Mouse (Mus musculus): ENCODE data around the gene Kctd20. TPM values are rescaled to one million over a fixed set of nuclear protein-coding genes. Genes with fewer than 3 reads are reported as not detected.

The Kctd20 gene
- polyA plus RNA-seq, 1 experiment from 2014 or later = 93.9 TPM

DNA sequence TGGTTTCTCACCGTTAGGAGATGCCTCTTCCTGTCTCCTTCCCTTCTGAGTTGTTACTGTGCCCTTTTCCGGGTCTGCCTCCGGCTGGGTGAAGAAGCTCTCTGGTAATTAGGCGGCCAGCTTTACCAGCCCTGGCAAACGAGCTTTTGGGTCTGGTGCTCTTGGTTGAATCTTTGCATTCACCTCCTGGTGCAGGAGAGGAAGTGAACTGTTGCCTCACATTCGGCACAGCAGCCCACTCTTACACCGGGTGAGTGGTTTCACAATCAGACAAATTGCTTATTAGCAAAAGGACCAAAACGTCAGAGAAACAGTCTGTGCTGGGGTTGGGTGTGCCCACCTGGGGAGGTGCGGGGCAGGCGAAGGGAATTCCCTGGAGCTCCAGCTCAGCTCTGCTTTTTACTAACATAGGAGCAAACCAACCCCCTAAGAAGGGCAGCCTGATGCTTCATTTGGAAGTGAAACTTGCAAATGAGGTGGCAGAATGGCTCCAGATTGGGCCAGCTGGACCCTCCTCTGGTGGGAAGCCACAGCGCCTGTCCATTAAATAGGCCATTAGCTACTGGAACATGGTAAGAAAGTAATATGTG lies 15.4 kb downstream of the Kctd20 start:
- ATAC-seq (replicated peaks) = no peak
- WGBS = 86% methylated on average over 11 of the region's 11 CpGs
- Histone ChIP-seq H3K27me3 (replicated peaks) (no peaks in the 10 kb centered on the region), H3K4me1 (no peaks in the 10 kb centered on the region), H3K9me3 (no peaks in the 10 kb centered on the region), H3K4me2 (no peak overlapping the region), H3K27ac (no peak overlapping the region), H3K36me3 (replicated peaks) (peaks cover 68% of the 10 kb centered on the region), H3K9ac (no peak overlapping the region), H3K4me3 (no peak overlapping the region)

DNA sequence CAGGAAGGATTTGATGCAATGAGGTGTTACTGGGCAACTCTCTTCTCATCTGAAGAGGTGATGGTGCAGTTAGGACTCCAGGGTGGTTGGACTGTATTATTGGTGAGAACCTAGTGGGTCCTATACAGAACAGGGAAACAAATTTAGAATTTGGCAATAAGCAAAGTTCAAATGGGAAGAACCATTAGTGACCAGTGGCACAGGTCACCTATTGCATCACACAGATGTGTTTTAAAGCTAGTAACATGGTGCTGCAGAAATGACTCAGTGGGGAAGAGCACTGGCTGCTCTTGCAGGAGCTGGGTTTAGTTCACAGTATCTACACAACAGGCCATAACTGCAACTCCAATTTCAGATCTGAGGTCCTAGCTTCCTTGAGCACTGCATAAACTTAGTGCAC lies 18.4 kb downstream of the Kctd20 start:
- ATAC-seq (replicated peaks) = no peak
- H3K36me3 ChIP-seq (replicated peaks) = peaks cover 77% of the 10 kb centered on the region

DNA sequence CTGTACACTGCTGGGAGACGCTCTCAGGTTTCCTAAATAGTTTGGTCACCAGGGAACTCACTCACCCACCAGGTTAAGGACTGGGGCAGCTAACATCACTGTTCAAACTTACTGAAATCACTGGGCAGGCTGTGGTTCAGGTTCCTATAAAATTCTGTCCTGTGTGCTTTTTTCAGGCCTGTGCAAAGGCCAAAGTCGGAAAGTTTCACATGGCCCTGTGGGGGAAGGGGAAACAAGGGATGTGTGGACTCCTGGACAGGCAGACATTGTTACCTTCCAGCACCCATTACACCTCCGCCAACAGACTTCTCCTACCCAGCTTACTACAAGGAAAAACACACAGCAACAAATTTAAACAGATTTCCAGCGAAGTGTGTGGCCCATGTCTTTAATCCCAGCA lies 27.3 kb downstream of the Kctd20 start:
- H3K4me3 ChIP-seq = no peak overlapping the region
- no peaks in the 10 kb centered on the region for H3K9me3 ChIP-seq
- peaks cover 57% of the 10 kb centered on the region for H3K36me3 ChIP-seq (replicated peaks)
- WGBS = 91% methylated on average over 4 of the region's 4 CpGs
- no peak overlapping the region for H3K4me2 ChIP-seq
- no peaks in the 10 kb centered on the region for H3K4me1 ChIP-seq
- ATAC-seq (replicated peaks) = no peak
- H3K27ac ChIP-seq = no peak overlapping the region
- H3K9ac ChIP-seq = no peak overlapping the region
- no peaks in the 10 kb centered on the region for H3K27me3 ChIP-seq (replicated peaks)

More for the DNA sequence above, 18.4 kb downstream of the Kctd20 start:
- no peak overlapping the region for H3K4me3 ChIP-seq
- no peaks in the 10 kb centered on the region for H3K9me3 ChIP-seq
- H3K9ac ChIP-seq = no peak overlapping the region
- H3K4me2 ChIP-seq = no peak overlapping the region
- H3K4me1 ChIP-seq = no peaks in the 10 kb centered on the region
- H3K27me3 ChIP-seq (replicated peaks) = no peaks in the 10 kb centered on the region
- no peak overlapping the region for H3K27ac ChIP-seq

DNA sequence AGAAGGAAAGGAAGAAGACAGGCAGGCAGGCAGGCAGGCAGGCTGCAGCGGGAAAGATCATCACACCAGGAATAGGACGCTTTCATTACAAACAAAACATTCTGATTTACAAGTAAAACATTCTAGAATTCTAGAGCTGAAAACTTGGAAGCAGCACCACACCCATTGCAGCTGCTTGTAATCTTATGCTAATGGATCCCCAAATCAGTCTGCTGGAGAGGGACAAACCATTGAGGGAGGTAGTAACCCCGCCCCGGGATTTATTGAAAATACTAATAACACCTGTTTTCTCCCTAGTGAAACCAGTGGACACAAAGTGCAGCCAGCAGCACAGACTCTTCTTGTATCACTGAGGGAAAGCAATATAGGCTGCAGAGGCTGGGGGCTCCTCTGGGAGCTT lies 29.3 kb downstream of the Kctd20 start:
- no peaks in the 10 kb centered on the region for H3K9me3 ChIP-seq
- no peaks in the 10 kb centered on the region for H3K4me1 ChIP-seq
- H3K4me2 ChIP-seq = no peak overlapping the region
- H3K4me3 ChIP-seq = no peak overlapping the region
- 75% methylated on average over 4 of the region's 4 CpGs for WGBS
- peaks cover 58% of the 10 kb centered on the region for H3K36me3 ChIP-seq (replicated peaks)
- H3K27ac ChIP-seq = no peak overlapping the region
- no peaks in the 10 kb centered on the region for H3K27me3 ChIP-seq (replicated peaks)
- no peak for ATAC-seq (replicated peaks)
- H3K9ac ChIP-seq = no peak overlapping the region

DNA sequence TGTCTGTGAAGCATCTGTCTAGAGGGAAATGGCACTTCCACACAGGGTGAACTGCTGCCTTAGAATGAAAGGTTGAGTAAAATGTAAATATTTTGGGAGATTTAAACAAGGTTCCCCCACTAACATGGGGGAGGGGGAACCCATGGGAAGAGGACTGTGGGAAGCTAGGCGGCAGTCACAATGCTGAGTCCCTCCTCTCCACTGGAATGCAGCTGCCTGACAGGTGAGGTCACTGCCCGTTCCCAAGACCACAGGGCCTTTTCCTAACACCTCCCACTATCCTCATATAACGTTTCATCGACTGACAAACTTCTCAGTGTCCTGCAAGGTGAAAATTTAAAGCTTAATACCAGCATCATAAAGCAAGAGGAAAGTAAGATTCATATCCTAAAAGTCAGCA lies 30.8 kb downstream of the Kctd20 start:
- ATAC-seq (replicated peaks) = no peak
- no peak overlapping the region for H3K27ac ChIP-seq
- no peaks in the 10 kb centered on the region for H3K4me1 ChIP-seq
- H3K9me3 ChIP-seq = no peaks in the 10 kb centered on the region
- H3K4me2 ChIP-seq = no peak overlapping the region
- no peak overlapping the region for H3K4me3 ChIP-seq
- 60% methylated on average over 4 of the region's 4 CpGs for WGBS
- no peak overlapping the region for H3K9ac ChIP-seq
- H3K36me3 ChIP-seq (replicated peaks) = peaks cover 64% of the 10 kb centered on the region
- no peaks in the 10 kb centered on the region for H3K27me3 ChIP-seq (replicated peaks)

DNA sequence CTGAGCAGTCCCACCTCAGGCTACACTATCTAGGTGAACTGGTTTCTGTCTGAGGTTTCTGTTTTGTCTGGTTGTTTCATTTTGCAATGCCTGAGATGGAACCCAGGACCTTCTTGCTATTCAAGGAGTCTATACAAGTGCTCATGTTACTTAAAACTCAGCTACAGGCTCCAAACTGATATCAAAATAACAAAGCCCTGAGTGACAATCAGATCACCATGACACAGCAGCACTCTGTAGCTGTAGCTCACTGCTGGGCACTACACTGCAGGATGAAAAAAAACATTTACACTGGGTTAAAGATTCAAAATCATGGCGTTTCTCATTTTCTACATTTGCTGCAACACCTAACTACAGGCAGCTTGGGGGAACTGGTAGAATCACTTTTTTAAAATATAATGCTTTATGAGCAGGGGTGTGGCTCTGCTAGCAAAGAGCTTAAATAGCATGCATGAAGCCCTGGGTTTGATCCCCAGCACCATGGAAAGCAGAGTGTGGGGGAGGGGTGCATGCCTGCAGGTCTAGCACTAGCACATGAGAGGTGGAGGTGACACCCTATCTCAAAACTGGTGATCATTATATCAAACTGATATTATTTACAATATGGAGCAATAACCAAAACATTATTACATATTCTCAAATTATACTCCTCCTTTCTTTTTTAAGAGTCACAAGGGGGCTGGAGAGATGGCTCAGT lies 33.1 kb downstream of the Kctd20 start:
- no peaks in the 10 kb centered on the region for H3K9me3 ChIP-seq
- peaks cover 65% of the 10 kb centered on the region for H3K36me3 ChIP-seq (replicated peaks)

DNA sequence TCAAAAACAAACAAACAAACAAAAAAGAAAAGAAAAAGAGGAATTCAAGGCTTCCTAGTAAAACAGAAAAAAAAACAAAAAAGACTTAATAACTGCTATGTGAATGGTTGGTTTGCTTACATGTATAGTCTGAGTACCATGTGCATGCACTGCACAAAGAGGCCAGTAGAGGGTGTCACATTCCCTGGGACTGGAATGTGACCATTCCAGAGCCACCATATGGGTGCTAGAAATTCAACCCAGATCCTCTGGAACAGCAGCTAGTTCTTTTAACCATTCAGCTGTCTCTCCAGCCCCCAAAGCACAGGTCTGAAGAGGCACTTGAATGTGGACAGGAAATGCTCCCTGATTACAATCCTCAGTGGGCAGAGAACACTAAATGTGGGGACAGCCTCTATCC lies 35.1 kb downstream of the Kctd20 start:
- no peak overlapping the region for H3K9ac ChIP-seq
- no peak overlapping the region for H3K4me2 ChIP-seq
- ATAC-seq (replicated peaks) = no peak
- H3K27me3 ChIP-seq (replicated peaks) = no peaks in the 10 kb centered on the region
- H3K36me3 ChIP-seq (replicated peaks) = peaks cover 68% of the 10 kb centered on the region
- H3K4me1 ChIP-seq = no peaks in the 10 kb centered on the region
- H3K27ac ChIP-seq = no peak overlapping the region
- H3K4me3 ChIP-seq = no peak overlapping the region
- no peaks in the 10 kb centered on the region for H3K9me3 ChIP-seq

More for the DNA sequence above, 33.1 kb downstream of the Kctd20 start:
- no peak overlapping the region for H3K4me2 ChIP-seq
- no peak overlapping the region for H3K4me3 ChIP-seq
- no peak overlapping the region for H3K27ac ChIP-seq
- 91% methylated on average over 1 of the region's 1 CpGs for WGBS
- H3K4me1 ChIP-seq = no peaks in the 10 kb centered on the region
- ATAC-seq (replicated peaks) = no peak
- H3K27me3 ChIP-seq (replicated peaks) = no peaks in the 10 kb centered on the region
- H3K9ac ChIP-seq = no peak overlapping the region

DNA sequence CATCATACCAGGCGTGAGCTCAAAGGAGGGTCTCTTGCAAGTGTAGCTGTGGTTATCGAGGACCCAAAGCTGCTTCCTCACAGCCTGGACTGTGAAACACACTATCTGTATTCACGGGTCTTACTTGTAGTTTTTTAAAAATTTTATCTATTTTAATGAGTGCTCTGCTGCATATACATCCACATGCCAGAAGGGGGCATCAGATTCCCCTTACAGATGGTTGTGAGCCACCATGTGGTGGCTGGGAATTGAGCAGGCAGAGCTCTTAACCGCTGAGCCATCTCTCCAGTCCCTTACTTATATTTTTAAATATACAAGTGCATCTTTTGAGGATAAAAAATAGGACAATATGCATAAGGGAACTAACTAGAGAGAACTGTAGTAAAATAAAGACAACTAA lies 36.0 kb downstream of the Kctd20 start:
- ATAC-seq (replicated peaks) = no peak
- Histone ChIP-seq H3K27ac (no peak overlapping the region), H3K9me3 (no peaks in the 10 kb centered on the region), H3K36me3 (replicated peaks) (peaks cover 59% of the 10 kb centered on the region), H3K4me2 (no peak overlapping the region), H3K9ac (no peak overlapping the region), H3K4me1 (no peaks in the 10 kb centered on the region), H3K4me3 (no peak overlapping the region), H3K27me3 (replicated peaks) (no peaks in the 10 kb centered on the region)
- 67% methylated on average over 4 of the region's 4 CpGs for WGBS

DNA sequence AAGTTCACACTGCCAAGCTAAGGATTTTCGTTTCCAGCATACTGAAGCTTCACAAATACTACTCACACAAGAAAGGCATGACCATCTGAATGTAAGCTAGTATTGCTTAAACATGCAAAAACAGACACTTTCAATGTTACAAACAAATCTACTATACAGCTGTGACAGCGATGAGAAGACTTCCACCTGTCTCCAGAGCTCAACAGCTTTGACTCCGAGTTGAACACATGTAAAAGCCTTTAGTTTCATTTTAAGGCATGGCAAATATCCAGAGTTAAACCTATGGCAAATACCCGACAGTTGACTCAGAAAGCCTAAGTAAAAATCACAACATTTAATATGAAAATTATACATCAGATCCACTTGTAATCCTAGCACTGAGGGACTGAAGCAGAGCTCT lies 36.5 kb downstream of the Kctd20 start:
- WGBS = 92% methylated on average over 4 of the region's 4 CpGs
- ATAC-seq (replicated peaks) = no peak
- H3K36me3 ChIP-seq (replicated peaks) = peaks cover 56% of the 10 kb centered on the region
- H3K9me3 ChIP-seq = no peaks in the 10 kb centered on the region
- H3K27me3 ChIP-seq (replicated peaks) = no peaks in the 10 kb centered on the region
- no peak overlapping the region for H3K4me2 ChIP-seq
- H3K4me1 ChIP-seq = no peaks in the 10 kb centered on the region
- H3K9ac ChIP-seq = no peak overlapping the region
- no peak overlapping the region for H3K4me3 ChIP-seq
- H3K27ac ChIP-seq = no peak overlapping the region

DNA sequence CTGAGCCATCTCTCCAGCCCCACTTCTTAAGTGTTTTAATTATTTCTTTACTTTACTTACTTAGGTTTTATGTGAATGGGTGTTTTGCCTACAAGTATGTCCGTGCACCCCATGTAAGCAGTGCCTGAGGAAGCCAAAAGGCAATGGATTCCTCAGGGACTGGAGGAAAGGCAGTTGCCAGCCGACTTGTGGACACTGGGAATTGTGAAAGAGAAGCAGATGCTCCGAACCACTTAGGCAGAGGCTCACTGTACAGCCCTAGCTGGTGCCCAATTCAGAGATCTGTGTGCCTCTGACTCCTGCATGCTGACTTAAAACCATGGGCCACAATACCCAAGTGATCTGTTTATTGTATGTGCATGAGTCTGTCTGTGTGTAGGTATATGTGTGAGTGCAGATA lies 37.2 kb downstream of the Kctd20 start:
- Histone ChIP-seq H3K27ac (no peak overlapping the region), H3K4me2 (no peak overlapping the region), H3K9me3 (no peaks in the 10 kb centered on the region), H3K27me3 (replicated peaks) (no peaks in the 10 kb centered on the region), H3K36me3 (replicated peaks) (peaks cover 49% of the 10 kb centered on the region), H3K9ac (no peak overlapping the region), H3K4me3 (no peak overlapping the region), H3K4me1 (no peaks in the 10 kb centered on the region)
- WGBS = 82% methylated on average over 3 of the region's 3 CpGs
- no peak for ATAC-seq (replicated peaks)

DNA sequence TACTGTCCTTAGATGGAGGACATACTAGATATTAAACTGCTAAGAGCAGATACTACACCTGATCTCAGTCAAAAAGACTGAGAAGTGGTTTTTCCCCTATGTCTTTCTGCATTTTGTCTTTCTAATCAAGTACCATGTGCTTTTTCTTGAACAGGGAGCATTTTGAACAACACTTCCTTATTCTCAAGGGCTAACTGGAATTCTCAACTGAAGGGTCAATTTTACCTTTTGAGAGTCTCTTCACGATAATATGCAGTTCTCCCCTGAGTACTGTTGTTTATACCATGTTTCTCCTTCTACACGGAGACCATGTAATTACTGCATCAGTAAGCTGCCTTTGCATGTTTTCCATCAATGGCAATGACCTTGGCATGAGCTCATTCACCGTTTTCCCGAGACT lies 38.3 kb downstream of the Kctd20 start:
- H3K27me3 ChIP-seq (replicated peaks) = no peaks in the 10 kb centered on the region
- H3K4me1 ChIP-seq = no peaks in the 10 kb centered on the region
- no peaks in the 10 kb centered on the region for H3K9me3 ChIP-seq
- no peak overlapping the region for H3K27ac ChIP-seq
- 79% methylated on average over 4 of the region's 4 CpGs for WGBS
- H3K4me2 ChIP-seq = no peak overlapping the region
- H3K9ac ChIP-seq = no peak overlapping the region
- H3K36me3 ChIP-seq (replicated peaks) = peaks cover 42% of the 10 kb centered on the region
- no peak for ATAC-seq (replicated peaks)
- H3K4me3 ChIP-seq = no peak overlapping the region

DNA sequence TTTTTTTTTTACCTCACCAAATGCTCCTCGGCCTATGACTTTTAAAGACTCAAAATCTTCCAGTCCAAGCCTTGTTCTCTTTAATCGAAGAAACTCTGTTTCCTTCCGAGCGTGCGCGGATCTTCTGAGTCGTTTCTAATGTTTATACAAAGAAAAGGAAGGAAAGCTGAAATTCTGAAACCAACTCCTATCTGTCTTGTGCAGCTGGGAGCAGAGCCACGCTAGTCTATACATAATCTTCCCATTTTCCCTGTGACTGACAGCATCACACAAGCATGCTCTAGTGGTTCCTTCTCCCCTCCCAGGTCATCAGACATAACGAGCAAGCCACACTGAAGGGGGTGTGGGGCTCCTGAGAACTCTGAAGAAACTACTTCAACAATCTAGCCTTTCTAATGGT lies 39.5 kb downstream of the Kctd20 start:
- no peak overlapping the region for H3K9ac ChIP-seq
- H3K4me2 ChIP-seq = no peak overlapping the region
- no peak for ATAC-seq (replicated peaks)
- H3K36me3 ChIP-seq (replicated peaks) = peaks cover 39% of the 10 kb centered on the region
- no peaks in the 10 kb centered on the region for H3K27me3 ChIP-seq (replicated peaks)
- H3K9me3 ChIP-seq = no peaks in the 10 kb centered on the region
- no peak overlapping the region for H3K4me3 ChIP-seq
- 83% methylated on average over 9 of the region's 9 CpGs for whole genome bisulfite sequencing
- H3K4me1 ChIP-seq = no peaks in the 10 kb centered on the region
- H3K27ac ChIP-seq = no peak overlapping the region

DNA sequence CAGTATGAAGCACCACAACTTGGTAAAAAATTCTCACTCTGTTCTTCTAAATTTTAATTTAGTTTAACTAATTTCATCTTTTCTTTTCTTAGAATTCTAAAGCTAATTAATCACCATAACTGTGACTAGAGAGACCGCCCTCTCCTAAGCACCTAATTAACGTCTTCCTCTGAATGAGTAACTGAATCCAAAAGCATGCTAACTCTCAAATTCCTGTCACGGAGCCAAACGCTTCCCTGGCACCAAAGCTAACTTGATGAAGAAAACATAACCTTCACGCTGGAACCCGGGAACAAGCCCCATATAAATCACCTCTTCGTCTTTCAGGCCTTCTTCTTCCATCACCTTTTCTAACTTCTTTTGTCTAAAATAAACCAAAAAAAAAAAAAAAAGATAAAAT lies 40.4 kb downstream of the Kctd20 start:
- Histone ChIP-seq H3K9me3 (no peaks in the 10 kb centered on the region), H3K4me3 (no peak overlapping the region), H3K27ac (no peak overlapping the region), H3K4me1 (no peaks in the 10 kb centered on the region), H3K27me3 (replicated peaks) (no peaks in the 10 kb centered on the region), H3K36me3 (replicated peaks) (peaks cover 37% of the 10 kb centered on the region), H3K4me2 (no peak overlapping the region), H3K9ac (no peak overlapping the region)
- 72% methylated on average over 7 of the region's 7 CpGs for WGBS
- ATAC-seq (replicated peaks) = no peak
